Mouse (Mus musculus): ENCODE data around the gene Lbh.

The Lbh gene

GRCm38 (mm10) chr17:72970631-72971161 is 52.6 kb downstream of the Lbh start:
- no peak for DNase-seq (ENCODE audit: low read depth in 2 of 2, low spot score in 2 of 2)

- no peak for DNase-seq (ENCODE audit: low read depth in 2 of 2, low spot score in 2 of 2)
These were observed 54.9 kb downstream of the Lbh start for GRCm38 (mm10) chr17:72973041-72973440.

GRCm38 (mm10) chr17:72976258-72977231 is 58.4 kb downstream of the Lbh start:
- no peak for DNase-seq (ENCODE audit: low read depth in 2 of 2, low spot score in 2 of 2)

GRCm38 (mm10) chr17:72977616-72978015 is 59.5 kb downstream of the Lbh start:
- DNase-seq (ENCODE audit: low read depth in 2 of 2, low spot score in 2 of 2): no peak

- DNase-seq (ENCODE audit: low read depth in 2 of 2, low spot score in 2 of 2): no peak
These were observed 64.1 kb downstream of the Lbh start for GRCm38 (mm10) chr17:72982156-72982555.

- DNase-seq (ENCODE audit: low read depth in 2 of 2, low spot score in 2 of 2): no peak
These were observed 65.4 kb downstream of the Lbh start for GRCm38 (mm10) chr17:72983471-72983870.

- DNase-seq (ENCODE audit: low read depth in 2 of 2, low spot score in 2 of 2): no peak
These were observed 70.9 kb downstream of the Lbh start for GRCm38 (mm10) chr17:72989025-72989424.

All from CD8-positive naive resting alpha-beta T cell, adult 2 months (primary cell).